Mouse (Mus musculus) intestine, embryonic 14.5 days (tissue): Measurements from ENCODE around the gene Tmcc3. TPM values are rescaled to one million over a fixed set of nuclear protein-coding genes. Genes with fewer than 3 reads are reported as not detected.

Experiments
- ATAC-seq: fragments of 200-750 bp; cut with Nextera tagmentation; replicated peaks from 2 replicates; pipeline ENCODE4 v1.8.0; 2017; ENCODE audit warnings: low read depth, moderate number of reproducible peaks, moderate TSS enrichment, moderate library complexity; ENCODE audit not compliant: low FRiP score, low TSS enrichment
- DNase-seq: peaks from one replicate; pipeline ENCODE4 v3.0.0-alpha.2; 2018; ENCODE audit warnings: low spot score
- H3K27ac ChIP-seq: fragments of 300-500 bp; sonication (generic); 2 replicates; pipeline ENCODE4 v1.5.1; 2014; ENCODE audit warnings: low read depth, mild to moderate bottlenecking, control low read depth
- H3K27me3 ChIP-seq: fragments of 300-500 bp; sonication (generic); replicated peaks from 2 replicates; pipeline ENCODE4 v1.6.1; 2014; ENCODE audit warnings: low read length, control low read depth; ENCODE audit not compliant: control insufficient read depth, insufficient read depth
- H3K36me3 ChIP-seq: fragments of 300-500 bp; sonication (generic); 2 replicates; pipeline ENCODE4 v1.6.1; 2014; ENCODE audit warnings: low read length, control low read depth; ENCODE audit not compliant: control insufficient read depth, insufficient read depth
- H3K4me1 ChIP-seq: fragments of 300-500 bp; sonication (generic); replicated peaks from 2 replicates; pipeline ENCODE4 v1.6.1; 2014; ENCODE audit warnings: low read length, control low read depth, mixed read lengths; ENCODE audit not compliant: control insufficient read depth, insufficient read depth
- H3K4me2 ChIP-seq: fragments of 300-500 bp; sonication (generic); 2 replicates; pipeline ENCODE4 v1.6.1; 2014; ENCODE audit warnings: low read length
- H3K4me3 ChIP-seq: fragments of 300-500 bp; sonication (generic); 2 replicates; pipeline ENCODE4 v1.5.1; 2014; ENCODE audit warnings: low read depth, low read length, control low read depth, mixed read lengths
- H3K9ac ChIP-seq: fragments of 300-500 bp; sonication (generic); 2 replicates; pipeline ENCODE4 v1.6.1; 2014; ENCODE audit warnings: mild to moderate bottlenecking, low read length
- H3K9me3 ChIP-seq: fragments of 300-500 bp; sonication (generic); 2 replicates; pipeline ENCODE4 v1.6.1; 2016; ENCODE audit warnings: low read length, control low read depth; ENCODE audit not compliant: control insufficient read depth
- WGBS: fragments of 180-500 bp; shearing (Covaris S2); extraction: QIAGEN DNeasy Blood & Tissue Kit; methylation state at CpG from one replicate; pipeline ENCODE4 v1.1.7; 2014; 5-methylcytosine and 5-hydroxymethylcytosine counted together
- polyA plus RNA-seq: library from polyadenylated mRNA; unstranded; fragments of >200 nt; fragmentation: Nextera tagmentation; extraction: Ambion mirVana; gene quantifications from 2 replicates; pipeline ENCODE4 v1.2.1, GENCODE M21; 2014

Gene Tmcc3
- polyA plus RNA-seq, 1 experiment from 2014 or later: 10.4 TPM

- 49% methylated on average over 1 of the region's 1 CpGs for WGBS
- H3K4me3 ChIP-seq: no peak overlapping the region
- H3K4me2 ChIP-seq: no peak overlapping the region
- no peak overlapping the region for H3K27ac ChIP-seq
- H3K9me3 ChIP-seq: no peaks in the 10 kb centered on the region
- H3K9ac ChIP-seq: no peak overlapping the region
- H3K27me3 ChIP-seq: no peaks in the 10 kb centered on the region
- H3K4me1 ChIP-seq: peaks cover 7% of the 10 kb centered on the region; the same call in 1 of the 2 replicates
- H3K36me3 ChIP-seq: no peaks in the 10 kb centered on the region
- DNase-seq (no peak), ATAC-seq (no peak)
These were observed 145.7 kb downstream of the Tmcc3 start for GRCm38 (mm10) chr10:94457454-94457853.

GRCm38 (mm10) chr10:94458690-94459089 is 146.9 kb downstream of the Tmcc3 start:
- no peak overlapping the region for H3K4me2 ChIP-seq
- no peak overlapping the region for H3K4me3 ChIP-seq
- no peaks in the 10 kb centered on the region for H3K27me3 ChIP-seq
- no peaks in the 10 kb centered on the region for H3K36me3 ChIP-seq
- H3K9me3 ChIP-seq: no peaks in the 10 kb centered on the region
- WGBS: 26% methylated on average over 6 of the region's 6 CpGs
- H3K9ac ChIP-seq: no peak overlapping the region
- no peak; the same call in 1 of the 2 replicates for ATAC-seq
- DNase-seq: peak; percentile 62
- H3K4me1 ChIP-seq: peaks cover 7% of the 10 kb centered on the region
- peak overlapping the region; percentile 47 for H3K27ac ChIP-seq

DNA sequence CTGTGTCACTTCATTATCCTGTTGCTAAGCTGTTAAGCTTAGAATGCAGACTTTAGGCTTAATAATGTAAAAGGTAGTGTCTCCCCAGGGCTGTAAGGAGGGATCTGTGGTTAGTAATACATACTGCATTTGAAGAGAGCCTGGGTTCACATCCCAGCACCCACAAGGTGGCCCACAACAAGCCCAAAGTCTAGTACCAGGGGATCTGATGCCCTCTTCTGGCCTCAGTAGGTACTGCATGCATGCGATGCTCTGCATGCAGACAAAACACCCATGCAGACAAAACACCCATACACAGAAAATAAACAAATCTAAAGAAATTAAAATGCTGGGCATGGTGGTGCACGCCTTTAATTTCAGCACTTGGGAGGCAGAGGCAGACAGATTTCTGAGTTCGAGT is 149.6 kb downstream of the Tmcc3 start:
- no peak for DNase-seq
- no peaks in the 10 kb centered on the region for H3K36me3 ChIP-seq
- H3K4me2 ChIP-seq: no peak overlapping the region
- H3K9me3 ChIP-seq: no peaks in the 10 kb centered on the region
- no peak overlapping the region for H3K9ac ChIP-seq
- no peaks in the 10 kb centered on the region for H3K27me3 ChIP-seq
- peaks cover 7% of the 10 kb centered on the region for H3K4me1 ChIP-seq
- no peak overlapping the region for H3K27ac ChIP-seq
- no peak for ATAC-seq
- 84% methylated on average over 3 of the region's 3 CpGs for WGBS
- H3K4me3 ChIP-seq: no peak overlapping the region

DNA sequence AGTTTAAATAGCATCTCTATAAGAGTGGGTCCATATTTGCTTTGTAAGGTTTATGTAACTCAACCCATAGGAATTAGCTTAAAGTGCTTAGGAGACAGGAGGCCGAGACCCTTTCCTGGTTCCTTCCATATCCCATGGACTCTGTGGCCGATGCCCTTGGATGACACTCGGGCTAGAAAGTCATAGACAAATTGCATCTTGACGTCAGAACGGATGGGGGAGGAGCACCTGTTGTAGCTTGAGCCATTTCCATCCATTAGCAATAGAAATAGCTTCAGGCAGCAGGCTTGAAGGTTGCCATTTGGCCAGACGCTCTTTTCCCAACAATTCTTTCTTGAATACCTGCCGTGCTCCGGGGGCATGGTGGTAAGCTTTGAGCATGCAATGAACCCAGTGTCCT is 150.1 kb downstream of the Tmcc3 start:
- Histone ChIP-seq H3K4me1 (peaks cover 7% of the 10 kb centered on the region), H3K9ac (no peak overlapping the region), H3K9me3 (no peaks in the 10 kb centered on the region), H3K4me3 (no peak overlapping the region), H3K27me3 (no peaks in the 10 kb centered on the region), H3K4me2 (no peak overlapping the region), H3K36me3 (no peaks in the 10 kb centered on the region), H3K27ac (0 out of 2 replicates have a peak overlapping the region, but pooled peaks have one; percentile 69)
- ATAC-seq: no peak
- 76% methylated on average over 8 of the region's 8 CpGs for WGBS
- DNase-seq: no peak

GRCm38 (mm10) chr10:94462386-94463064 is 150.8 kb downstream of the Tmcc3 start:
- WGBS: 57% methylated on average over 15 of the region's 15 CpGs
- no peaks in the 10 kb centered on the region for H3K27me3 ChIP-seq
- DNase-seq (peak; percentile 67), ATAC-seq (0 out of 2 replicates have a peak, but pooled peaks have one; percentile 43)
- H3K9me3 ChIP-seq: no peaks in the 10 kb centered on the region
- H3K9ac ChIP-seq: no peak overlapping the region
- no peaks in the 10 kb centered on the region for H3K36me3 ChIP-seq
- no peak overlapping the region for H3K4me2 ChIP-seq
- peak overlapping the region; percentile 69 for H3K27ac ChIP-seq
- peaks cover 6% of the 10 kb centered on the region for H3K4me1 ChIP-seq
- H3K4me3 ChIP-seq: no peak overlapping the region

DNA sequence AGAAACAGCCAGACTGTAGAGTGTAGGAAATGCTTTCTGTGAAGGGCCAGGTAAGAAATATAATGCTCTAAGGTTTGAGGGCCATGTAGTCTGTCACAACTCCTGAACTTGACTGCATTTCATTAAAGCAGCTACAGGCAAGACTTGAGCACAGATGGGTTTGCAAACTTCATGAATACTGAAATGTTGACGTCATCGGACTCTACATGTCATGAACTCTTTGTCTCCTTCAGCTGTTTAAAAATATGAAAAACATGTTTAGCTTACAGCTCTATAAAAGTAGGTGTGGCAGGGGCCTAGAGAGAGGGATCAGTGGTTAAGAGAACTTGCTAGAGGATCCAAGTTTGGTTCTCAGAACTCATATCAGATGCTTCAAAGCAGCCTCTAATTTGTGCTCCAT is 151.7 kb downstream of the Tmcc3 start:
- H3K4me3 ChIP-seq: no peak overlapping the region
- no peaks in the 10 kb centered on the region for H3K27me3 ChIP-seq
- H3K9me3 ChIP-seq: no peaks in the 10 kb centered on the region
- WGBS: 71% methylated on average over 2 of the region's 2 CpGs
- ATAC-seq: no peak
- no peak for DNase-seq
- H3K36me3 ChIP-seq: no peaks in the 10 kb centered on the region
- H3K4me1 ChIP-seq: peaks cover 4% of the 10 kb centered on the region
- no peak overlapping the region for H3K9ac ChIP-seq
- no peak overlapping the region for H3K4me2 ChIP-seq
- peak overlapping the region; percentile 69; the same call in 1 of the 2 replicates for H3K27ac ChIP-seq

- H3K4me3 ChIP-seq: no peak overlapping the region
- H3K36me3 ChIP-seq: no peaks in the 10 kb centered on the region
- no peaks in the 10 kb centered on the region for H3K9me3 ChIP-seq
- 64% methylated on average over 6 of the region's 6 CpGs for WGBS
- H3K27me3 ChIP-seq: no peaks in the 10 kb centered on the region
- no peaks in the 10 kb centered on the region; the same call in none of the 2 replicates for H3K4me1 ChIP-seq
- ATAC-seq (no peak), DNase-seq (no peak)
- H3K9ac ChIP-seq: no peak overlapping the region
- no peak overlapping the region for H3K27ac ChIP-seq
- H3K4me2 ChIP-seq: no peak overlapping the region
These were observed 153.9 kb downstream of the Tmcc3 start for GRCm38 (mm10) chr10:94465646-94466045.

- Histone ChIP-seq H3K9ac (no peak overlapping the region), H3K27me3 (no peaks in the 10 kb centered on the region), H3K4me3 (no peak overlapping the region), H3K9me3 (no peaks in the 10 kb centered on the region), H3K4me1 (no peaks in the 10 kb centered on the region; the same call in none of the 2 replicates), H3K36me3 (no peaks in the 10 kb centered on the region), H3K4me2 (no peak overlapping the region), H3K27ac (no peak overlapping the region)
- no peak for ATAC-seq
- DNase-seq: no peak
- WGBS: 35% methylated on average over 7 of the region's 7 CpGs
These were observed 154.6 kb downstream of the Tmcc3 start for GRCm38 (mm10) chr10:94466313-94466712.

- no peaks in the 10 kb centered on the region for H3K27me3 ChIP-seq
- H3K4me3 ChIP-seq: no peak overlapping the region
- 36% methylated on average over 8 of the region's 8 CpGs for WGBS
- no peak for DNase-seq
- H3K4me1 ChIP-seq: no peaks in the 10 kb centered on the region
- no peak for ATAC-seq
- no peak overlapping the region for H3K4me2 ChIP-seq
- H3K36me3 ChIP-seq: no peaks in the 10 kb centered on the region
- H3K9me3 ChIP-seq: no peaks in the 10 kb centered on the region
- H3K9ac ChIP-seq: no peak overlapping the region
- no peak overlapping the region for H3K27ac ChIP-seq
These were observed 159.7 kb downstream of the Tmcc3 start for GRCm38 (mm10) chr10:94471487-94471886.
